8 mouse cellular contexts compared by ENCODE assay signal in genomic region chr5:33021622-33022021, GRCm38 (mm10). TPM values are rescaled to one million over a fixed set of nuclear protein-coding genes. Genes with fewer than 3 reads are reported as not detected.
A peak's percentile ranks its signal among the peaks of the same experiment; 100 is the strongest.
DNase-seq lines count a peak whose midpoint lies in the region; ATAC-seq and TF ChIP-seq lines count a peak whose summit lies in the region.

No protein-coding gene starts in this region.

- peak; percentile 33 to 58 for DNase-seq in cerebellum, postnatal 36 days
- DNase-seq in cerebellum, postnatal 10 days = no peak
- no peak for DNase-seq in liver, embryonic 13.5 days
- no peak for DNase-seq in stomach, postnatal 0 days (ENCODE audit: low spot score)
- no peak for DNase-seq in gastrocnemius, postnatal 25 days
- DNase-seq in right cerebral cortex, postnatal 25 days = no peak

- H3K27me3 ChIP-seq in megakaryocyte, embryonic 14.5 days (replicated peaks) = no peaks in the 10 kb centered on the region
- no peaks in the 10 kb centered on the region for H3K27me3 ChIP-seq in liver, embryonic 13.5 days
- no peaks in the 10 kb centered on the region for H3K27me3 ChIP-seq in stomach, postnatal 0 days (ENCODE audit: control insufficient read depth, insufficient read depth, low read length)

- peaks cover 63% of the 10 kb centered on the region for H3K4me1 ChIP-seq in megakaryocyte, embryonic 14.5 days
- peaks cover 65% of the 10 kb centered on the region for H3K4me1 ChIP-seq in liver, embryonic 13.5 days (replicated peaks)
- 0 out of 2 replicates have a peak, but pooled peaks cover 4% of the 10 kb centered on the region for H3K4me1 ChIP-seq in stomach, postnatal 0 days (replicated peaks; ENCODE audit: control insufficient read depth, insufficient read depth)

- H3K4me3 ChIP-seq in megakaryocyte, embryonic 14.5 days (replicated peaks) = peak overlapping the region; percentile 87
- H3K4me3 ChIP-seq in liver, embryonic 13.5 days (replicated peaks) = peak overlapping the region; percentile 27
- no peak overlapping the region for H3K4me3 ChIP-seq in stomach, postnatal 0 days (ENCODE audit: low read depth, low read length)

- peaks cover 59% of the 10 kb centered on the region for H3K36me3 ChIP-seq in megakaryocyte, embryonic 14.5 days (replicated peaks; ENCODE audit: low read length)
- H3K36me3 ChIP-seq in liver, embryonic 13.5 days = peaks cover 56% of the 10 kb centered on the region
- H3K36me3 ChIP-seq in stomach, postnatal 0 days (ENCODE audit: control insufficient read depth, insufficient read depth, low read length) = no peaks in the 10 kb centered on the region; the same call in 1 of the 2 replicates

- peak; percentile 73 for TF ChIP-seq CTCF in stomach, postnatal 0 days (IDR thresholded peaks at IDR 0.05; ENCODE audit: low read depth)

- H3K27ac ChIP-seq in liver, embryonic 13.5 days = peak overlapping the region; percentile 35
- H3K27ac ChIP-seq in stomach, postnatal 0 days (replicated peaks) = no peak overlapping the region

- ATAC-seq in megakaryocyte, adult 5-6 weeks (ENCODE audit: poor library complexity, severe bottlenecking) = no peak
- no peak for ATAC-seq in liver, embryonic 13.5 days (ENCODE audit: low read depth)
- ATAC-seq in stomach, postnatal 0 days (ENCODE audit: low FRiP score, low TSS enrichment) = no peak

- peak overlapping the region; percentile 41 for H3K4me2 ChIP-seq in liver, embryonic 13.5 days
- H3K4me2 ChIP-seq in stomach, postnatal 0 days (replicated peaks; ENCODE audit: low read depth) = no peak overlapping the region

- H3K9me3 ChIP-seq in megakaryocyte, embryonic 14.5 days = no peaks in the 10 kb centered on the region
- H3K9me3 ChIP-seq in liver, embryonic 13.5 days (replicated peaks) = no peaks in the 10 kb centered on the region
- H3K9me3 ChIP-seq in stomach, postnatal 0 days (ENCODE audit: control insufficient read depth, low read length) = no peaks in the 10 kb centered on the region

- no peak for TF ChIP-seq EP300 in stomach, postnatal 0 days (optimal IDR thresholded peaks at IDR 0.05)

- 84% methylated on average over 2 of the region's 2 CpGs for WGBS in liver, embryonic 13.5 days (ENCODE audit: insufficient replicate concordance)
- WGBS in stomach, postnatal 0 days = 69% methylated on average over 2 of the region's 2 CpGs

- H3K9ac ChIP-seq in liver, embryonic 13.5 days = peak overlapping the region; percentile 37
- no peak overlapping the region for H3K9ac ChIP-seq in stomach, postnatal 0 days (ENCODE audit: low read length)

RNA-seq across cellular contexts. Expression of gene Ywhah, which starts 3.0 kb away (rescaled TPM):
- 92.7 and 241 TPM in 2 replicates for polyA plus RNA-seq in megakaryocyte, embryonic 14.5 days (2012; ENCODE audit: insufficient read depth, low replicate concordance)
- 353 and 377 TPM in 2 replicates for total RNA-seq in megakaryocyte, adult 5-6 weeks (2015)
- total RNA-seq in megakaryocyte, adult 5-6 weeks (2017) = 210 and 213 TPM in 2 replicates
- polyA plus RNA-seq in liver, embryonic 13.5 days (2015; fragmentation: Nextera tagmentation; extraction: Ambion mirVana) = 248 and 292 TPM in 2 replicates
- 214 and 219 TPM in 2 replicates for polyA plus RNA-seq in stomach, postnatal 0 days (2015; fragmentation: Nextera tagmentation; extraction: Ambion mirVana)
- 10 to 100 TPM; 54.0 to 54.3 TPM for total RNA-seq in gastrocnemius, postnatal 25 days (2021)

Comparison
In these comparisons a context has a peak if more than half of its experiments do, and no peak if none do; other contexts are left out.
1. DNase-seq: peak in cerebellum, postnatal 36 days (2 of 2); none in cerebellum, postnatal 10 days (0 of 2), liver, embryonic 13.5 days (single experiment), stomach, postnatal 0 days (single experiment), gastrocnemius, postnatal 25 days (single experiment) and right cerebral cortex, postnatal 25 days (single experiment).